Mouse (Mus musculus): ENCODE measurements around the gene Spta1.
A peak's percentile ranks its signal among the peaks of the same experiment; 100 is the strongest.

The Spta1 gene

GRCm38 (mm10) chr1:174172605-174173004 lies at the start of gene Spta1:
TSS of gene Spta1 (plus strand) at chr1:174172776.
- DNase-seq (ENCODE audit: low read depth, low spot score), result peak; percentile 90

- no peak for DNase-seq (ENCODE audit: low read depth, low spot score)
Measured at GRCm38 (mm10) chr1:174131217-174131616, 41.4 kb upstream of the Spta1 start, which contains the start of gene Olfr424. TSS of gene Olfr424 (plus strand) at chr1:174131517.

- DNase-seq (ENCODE audit: low read depth, low spot score), result no peak
Measured at GRCm38 (mm10) chr1:174131999-174132398, 40.6 kb upstream of the Spta1 start.

GRCm38 (mm10) chr1:174141384-174141783 lies 31.2 kb upstream of the Spta1 start:
- DNase-seq (ENCODE audit: low read depth, low spot score), result no peak

GRCm38 (mm10) chr1:174146696-174147095 lies 25.9 kb upstream of the Spta1 start:
- no peak for DNase-seq (ENCODE audit: low read depth, low spot score)

- no peak for DNase-seq (ENCODE audit: low read depth, low spot score)
Measured at GRCm38 (mm10) chr1:174149289-174149688, 23.3 kb upstream of the Spta1 start.

GRCm38 (mm10) chr1:174155333-174155732 lies 17.2 kb upstream of the Spta1 start, which contains the start of gene Olfr420:
TSS of gene Olfr420 (plus strand) at chr1:174155633.
- DNase-seq (ENCODE audit: low read depth, low spot score), result no peak

GRCm38 (mm10) chr1:174157622-174158021 lies 15.0 kb upstream of the Spta1 start:
- DNase-seq (ENCODE audit: low read depth, low spot score), result no peak

GRCm38 (mm10) chr1:174158512-174158911 lies 14.1 kb upstream of the Spta1 start:
- DNase-seq (ENCODE audit: low read depth, low spot score), result no peak

GRCm38 (mm10) chr1:174159095-174159494 lies 13.5 kb upstream of the Spta1 start:
- no peak for DNase-seq (ENCODE audit: low read depth, low spot score)

GRCm38 (mm10) chr1:174169024-174169423 lies 3.6 kb upstream of the Spta1 start:
- peak; percentile 67 for DNase-seq (ENCODE audit: low read depth, low spot score)

GRCm38 (mm10) chr1:174170706-174171501 lies 1.7 kb upstream of the Spta1 start:
- DNase-seq (ENCODE audit: low read depth, low spot score), result peak; percentile 42

- DNase-seq (ENCODE audit: low read depth, low spot score), result peak; percentile 85
Measured at GRCm38 (mm10) chr1:174171537-174171936, 1.0 kb upstream of the Spta1 start.

- no peak for DNase-seq (ENCODE audit: low read depth, low spot score)
Measured at GRCm38 (mm10) chr1:174204699-174205098, 32.1 kb downstream of the Spta1 start.

- no peak for DNase-seq (ENCODE audit: low read depth, low spot score)
Measured at GRCm38 (mm10) chr1:174212286-174212685, 39.7 kb downstream of the Spta1 start.

- DNase-seq (ENCODE audit: low read depth, low spot score), result no peak
Measured at GRCm38 (mm10) chr1:174215270-174216038, 42.9 kb downstream of the Spta1 start.

GRCm38 (mm10) chr1:174216528-174217204 lies 44.1 kb downstream of the Spta1 start:
- DNase-seq (ENCODE audit: low read depth, low spot score), result no peak

GRCm38 (mm10) chr1:174239916-174240315 lies 67.3 kb downstream of the Spta1 start:
- DNase-seq (ENCODE audit: low read depth, low spot score), result no peak

GRCm38 (mm10) chr1:174244621-174245020 lies 72.0 kb downstream of the Spta1 start:
- DNase-seq (ENCODE audit: low read depth, low spot score), result no peak

- no peak for DNase-seq (ENCODE audit: low read depth, low spot score)
Measured at GRCm38 (mm10) chr1:174246080-174246479, 73.5 kb downstream of the Spta1 start.

GRCm38 (mm10) chr1:174247170-174247569 lies 74.6 kb downstream of the Spta1 start:
- no peak for DNase-seq (ENCODE audit: low read depth, low spot score)

GRCm38 (mm10) chr1:174250376-174250775 lies 77.8 kb downstream of the Spta1 start:
- DNase-seq (ENCODE audit: low read depth, low spot score), result no peak
